Mouse (Mus musculus) effector memory CD4-positive, alpha-beta T cell, adult 5 months (primary cell): ENCODE data around the gene Neurl2. TPM values are rescaled to one million over a fixed set of nuclear protein-coding genes. Genes with fewer than 3 reads are reported as not detected.

ENCODE experiments used
- polyA plus RNA-seq: library from polyadenylated mRNA; unstranded; fragments of 100-300 nt; shearing (Covaris generic); gene quantifications from one replicate; pipeline ENCODE4 v1.2.1, GENCODE M21; 2017

Neurl2 gene
- 0.77 TPM for polyA plus RNA-seq

DNA sequence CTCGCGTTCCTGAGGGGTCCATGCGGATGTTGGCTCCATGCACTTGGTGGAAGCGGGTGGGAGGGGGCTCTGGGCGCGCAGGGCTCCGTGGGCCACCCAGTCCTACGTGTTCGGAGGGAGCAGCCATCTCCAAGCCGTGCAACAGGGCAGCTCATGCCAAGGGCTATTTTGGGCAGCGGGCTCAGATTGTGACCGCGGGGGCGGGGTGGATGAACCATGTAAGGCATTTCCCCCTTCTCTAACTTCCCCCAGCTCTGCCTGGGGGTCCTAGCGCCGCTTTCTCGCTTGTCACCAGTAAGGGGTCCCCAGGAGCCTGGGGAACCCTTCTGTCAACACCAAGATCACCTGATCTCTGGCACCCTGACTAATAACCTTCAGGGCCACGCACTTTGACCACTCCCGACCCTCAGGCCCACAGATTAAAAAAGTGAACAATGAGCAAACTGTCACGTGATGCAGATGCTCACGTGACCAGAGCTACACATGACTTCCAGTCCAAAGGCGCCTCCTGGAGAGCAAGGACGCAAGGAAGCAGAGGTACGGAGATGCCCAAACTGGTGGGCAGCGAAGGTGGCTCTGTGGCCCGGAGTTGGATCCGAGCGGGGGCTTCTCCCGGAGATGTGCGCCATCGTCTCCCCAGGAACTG, at the start of gene Neurl2:
Gene Neurl2 (minus strand): TSS at position 143 of the 646 bp plus-strand sequence.

DNA sequence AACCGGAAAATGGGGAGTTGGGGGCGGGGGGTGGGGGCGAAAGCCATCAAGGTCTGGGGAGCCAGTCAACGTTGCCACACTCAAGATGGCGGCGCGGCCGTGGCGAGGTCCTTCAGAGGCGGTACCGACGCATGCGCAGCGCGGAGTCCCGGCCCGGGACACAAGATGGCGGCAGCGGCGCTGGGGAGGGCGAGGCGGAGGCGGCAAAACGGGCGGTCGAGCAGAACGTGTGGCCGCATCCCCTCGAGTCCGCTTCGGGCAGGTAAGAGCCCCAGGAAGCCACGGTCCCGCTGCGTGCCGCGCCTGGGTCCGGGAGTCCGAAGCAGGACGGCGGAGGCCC, 45.9 kb upstream of the Neurl2 start, which contains the start of gene Pcif1:
Gene Pcif1 (plus strand): TSS at position 77 of the 340 bp plus-strand sequence.

DNA sequence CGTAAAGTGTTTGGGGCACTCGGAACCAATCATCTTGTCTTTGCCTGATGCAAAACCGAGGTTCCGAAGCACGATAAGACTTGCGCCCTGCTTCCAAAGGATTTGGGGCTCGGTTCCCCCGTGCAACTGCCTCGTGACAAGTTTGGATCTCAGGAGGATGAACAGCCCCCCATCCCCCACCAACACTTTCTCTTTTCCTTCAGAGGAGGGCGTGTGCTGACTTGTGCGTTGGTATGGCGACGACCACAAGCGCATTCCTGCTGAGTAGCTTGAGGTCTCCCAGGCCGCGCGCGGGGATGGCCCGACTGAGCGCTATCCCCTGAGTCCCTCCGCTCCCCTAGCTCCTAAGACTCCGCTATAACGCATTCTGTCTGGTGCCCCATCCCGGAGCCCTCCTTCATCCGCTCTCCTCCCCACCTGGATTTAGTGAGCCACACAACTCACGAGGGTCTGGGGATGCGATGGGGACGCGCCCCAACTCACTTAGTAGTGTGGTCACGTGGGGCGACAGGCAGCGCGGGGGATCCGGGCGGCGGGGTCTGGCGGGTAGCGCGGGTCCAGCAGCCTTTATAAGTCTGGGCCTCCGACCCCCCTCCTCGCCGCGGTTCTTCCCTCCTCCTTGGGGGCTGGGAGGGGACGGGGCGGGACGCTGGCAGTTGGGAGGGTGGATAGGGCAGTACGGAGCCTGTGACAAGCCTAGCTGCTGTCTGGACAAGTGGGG, 24.0 kb upstream of the Neurl2 start, which contains the start of gene Pltp:
Gene Pltp (minus strand): TSS at position 611 of the 721 bp plus-strand sequence.

DNA sequence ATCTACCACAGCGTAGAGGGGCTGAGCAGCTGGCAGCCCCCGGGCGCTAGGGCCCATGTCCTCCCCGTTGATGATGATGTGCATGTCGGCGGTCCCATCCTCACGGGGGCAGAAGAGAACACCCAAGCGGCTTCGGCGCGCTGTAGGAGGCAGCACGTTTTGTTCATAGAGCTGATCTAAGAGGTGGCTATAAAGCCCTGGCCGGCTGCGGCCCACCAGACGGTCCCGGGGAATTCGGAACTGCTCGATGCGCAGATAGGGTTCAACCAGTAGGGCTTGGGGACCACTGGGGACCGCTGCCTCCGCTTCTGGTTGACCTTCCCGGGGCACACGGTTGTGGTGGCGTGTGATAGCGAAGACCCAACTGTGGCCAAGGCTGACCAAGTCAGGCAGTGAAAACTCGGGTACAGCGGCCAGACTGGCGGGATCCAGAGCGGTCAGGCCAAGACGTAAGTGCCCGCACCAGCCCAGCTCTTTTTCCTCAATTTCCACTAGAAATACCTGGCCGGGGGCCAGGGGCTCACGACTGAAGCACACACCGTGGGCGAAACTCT, 431 bp downstream of the Neurl2 start, which contains the start of gene Ctsa:
Gene Ctsa (plus strand): TSS at position 126 of the 554 bp plus-strand sequence.

DNA sequence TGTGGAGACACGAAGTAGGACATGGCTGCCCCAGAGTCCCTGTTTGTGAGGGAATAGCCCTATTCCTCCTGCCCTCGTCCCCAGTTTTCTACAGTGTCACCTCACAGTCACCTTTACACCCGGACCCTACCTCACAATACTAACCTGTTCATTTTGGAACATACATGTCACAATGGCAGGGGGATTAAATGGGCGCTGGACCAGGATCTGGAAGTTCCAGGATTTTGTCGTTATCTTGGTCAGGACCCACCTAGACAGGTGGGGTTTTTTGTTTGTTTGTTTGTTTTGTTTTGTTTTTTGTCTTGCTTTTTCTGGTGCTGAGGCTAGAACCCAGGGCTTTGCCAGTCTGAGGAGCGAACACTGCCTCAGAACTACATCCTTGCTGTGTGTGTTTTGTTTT, 4.8 kb downstream of the Neurl2 start, which contains the start of gene Spata25:
Gene Spata25 (minus strand): TSS at position 101 of the 400 bp plus-strand sequence.

DNA sequence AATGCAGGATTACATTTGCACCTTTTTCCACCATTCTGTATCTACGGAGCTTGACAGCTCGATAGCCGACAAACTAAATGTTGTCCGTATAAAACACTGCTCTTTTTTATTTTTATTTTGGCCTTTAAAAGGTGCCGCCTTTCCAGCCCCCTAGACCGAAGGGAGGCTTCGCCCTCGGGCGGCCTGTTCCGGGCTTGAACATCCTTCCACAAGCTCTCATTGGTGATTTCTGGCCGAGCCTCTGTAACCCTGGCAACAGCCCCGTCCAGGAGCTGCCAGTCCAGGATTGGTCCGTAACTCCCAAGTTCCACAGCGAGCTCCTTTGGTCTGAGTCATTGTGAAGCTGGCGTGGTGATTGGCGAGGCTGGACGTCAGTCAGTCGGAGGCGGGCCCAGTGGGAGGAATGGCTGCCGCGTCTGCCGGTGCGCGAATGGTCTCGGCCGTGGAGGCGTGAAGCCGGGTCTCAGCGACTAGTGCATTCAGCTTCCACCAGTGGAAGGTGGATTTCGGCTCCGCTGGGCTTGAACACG, 10.6 kb downstream of the Neurl2 start, which contains the start of gene Zswim1:
Gene Zswim1 (plus strand): TSS at position 51 of the 530 bp plus-strand sequence.

DNA sequence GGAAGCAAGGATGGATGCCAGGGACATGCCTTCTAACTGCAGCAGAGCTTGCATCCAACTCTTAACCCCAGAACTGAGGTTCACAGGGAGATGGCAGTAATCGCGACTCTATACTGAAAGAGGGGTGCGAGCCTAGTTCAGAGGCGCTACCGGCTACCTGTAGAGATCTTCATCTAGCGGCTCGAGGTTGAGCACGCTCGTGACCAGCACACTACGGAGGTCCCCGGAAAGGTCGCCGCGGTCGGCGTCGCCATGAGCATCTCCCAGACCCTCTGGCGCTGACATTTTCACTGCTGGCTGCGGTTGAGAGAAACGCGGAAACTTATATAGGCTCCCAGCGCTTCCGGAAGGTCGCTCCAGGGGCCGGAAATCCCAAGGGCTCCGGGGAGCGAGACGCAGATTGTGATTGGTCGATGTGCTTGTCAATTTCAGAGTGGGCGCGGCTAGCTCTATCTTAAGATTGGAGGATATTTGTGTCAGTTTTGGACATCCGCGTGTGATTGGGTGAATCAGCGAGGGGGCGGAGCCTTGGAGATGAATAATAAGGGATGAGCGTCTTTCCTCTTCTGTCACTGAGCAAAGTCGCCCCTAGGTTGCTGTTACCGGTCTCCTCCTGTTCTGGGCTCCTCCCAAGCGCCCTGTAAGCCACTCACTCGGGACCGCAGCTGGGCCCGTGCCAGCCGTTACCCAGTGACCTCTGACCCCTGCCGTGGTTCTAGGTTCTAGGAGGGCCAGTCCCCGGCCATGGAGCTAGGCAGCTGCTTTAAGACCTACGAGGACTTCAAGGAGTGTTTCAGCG, 28.5 kb downstream of the Neurl2 start, which contains the start of the genes Acot8 and Zswim3:
Gene Acot8 (minus strand): TSS at position 350 of the 799 bp plus-strand sequence.
Gene Zswim3 (plus strand): TSS at position 566 of the 799 bp plus-strand sequence.

DNA sequence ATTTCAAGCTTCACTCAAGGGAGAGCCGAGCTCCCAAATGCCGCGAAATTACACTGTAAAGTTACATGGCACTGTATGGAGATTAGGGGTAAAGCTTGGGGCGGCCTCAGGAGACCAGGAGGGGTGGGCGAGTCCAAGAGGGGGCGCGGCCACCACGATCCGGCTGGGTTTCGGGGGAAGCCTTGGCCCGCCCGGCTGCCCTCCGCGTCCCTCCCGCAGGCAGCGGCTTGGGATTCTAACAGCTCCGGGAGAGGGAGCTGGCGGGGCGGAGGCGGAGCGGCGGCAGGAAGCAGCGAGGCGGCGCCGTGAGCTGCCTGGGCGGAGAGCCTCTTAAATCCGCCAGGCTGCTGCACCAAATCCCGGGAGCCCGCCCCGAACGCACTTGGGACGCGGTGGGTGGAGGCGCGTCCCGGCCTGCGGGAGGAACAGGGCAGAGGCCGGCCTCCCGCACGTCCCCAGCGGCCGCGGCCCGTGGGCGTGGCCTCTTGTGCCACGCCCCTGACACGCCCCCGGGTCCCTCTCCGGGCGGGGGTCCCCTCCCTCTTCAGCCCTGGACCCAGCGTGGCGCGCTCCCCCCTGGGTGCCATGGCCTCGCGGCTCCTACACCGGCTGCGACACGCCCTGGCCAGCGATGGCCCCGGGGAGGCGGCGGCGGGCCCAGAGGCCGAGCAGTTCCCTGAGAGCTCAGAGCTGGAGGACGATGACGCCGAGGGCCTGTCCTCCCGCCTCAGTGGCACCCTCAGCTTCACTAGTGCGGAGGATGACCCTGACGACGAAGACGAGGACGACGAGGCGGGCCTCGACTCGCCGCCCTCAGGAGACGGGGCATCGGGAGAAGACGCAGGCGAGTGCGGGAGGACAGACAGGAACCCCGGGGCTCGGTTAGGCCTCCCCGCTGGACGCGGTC, 47.5 kb downstream of the Neurl2 start, which contains the start of gene Snx21:
Gene Snx21 (plus strand): TSS at position 343 of the 907 bp plus-strand sequence.

Other genes with a start within 250 kb of the Neurl2 start
- not detected for gene Wfdc6a, start 248.0 kb downstream of the Neurl2 start, polyA plus RNA-seq
- gene Eppin, start 239.9 kb downstream of the Neurl2 start, polyA plus RNA-seq: not detected
- not detected for gene Wfdc6b, start 219.9 kb downstream of the Neurl2 start, polyA plus RNA-seq
- not detected for gene Wfdc8, start 219.8 kb downstream of the Neurl2 start, polyA plus RNA-seq
- not detected for gene Wfdc16, start 194.7 kb downstream of the Neurl2 start, polyA plus RNA-seq
- gene Wfdc10, start 177.4 kb downstream of the Neurl2 start, polyA plus RNA-seq: not detected
- not detected for gene Wfdc9, start 176.9 kb downstream of the Neurl2 start, polyA plus RNA-seq
- not detected for gene Wfdc11, start 159.4 kb downstream of the Neurl2 start, polyA plus RNA-seq
- gene Wfdc13, start 148.3 kb downstream of the Neurl2 start, polyA plus RNA-seq: not detected
- gene Spint4, start 135.0 kb downstream of the Neurl2 start, polyA plus RNA-seq: not detected
- not detected for gene Spint5, start 118.2 kb downstream of the Neurl2 start, polyA plus RNA-seq
- 0.31 TPM for gene Wfdc3, start 87.5 kb downstream of the Neurl2 start, polyA plus RNA-seq
- 53.3 TPM for gene Dnttip1, start 87.5 kb downstream of the Neurl2 start, polyA plus RNA-seq
- 0.85 TPM for gene Ube2c, start 63.6 kb downstream of the Neurl2 start, polyA plus RNA-seq
- not detected for gene Tnnc2, start 53.5 kb downstream of the Neurl2 start, polyA plus RNA-seq
- gene Snx21, start 47.6 kb downstream of the Neurl2 start, polyA plus RNA-seq: 3.2 TPM
- gene Acot8, start 28.6 kb downstream of the Neurl2 start, polyA plus RNA-seq: 27.0 TPM
- 3.1 TPM for gene Zswim3, start 28.4 kb downstream of the Neurl2 start, polyA plus RNA-seq
- gene Zswim1, start 10.8 kb downstream of the Neurl2 start, polyA plus RNA-seq: 14.0 TPM
- not detected for gene Spata25, start 4.9 kb downstream of the Neurl2 start, polyA plus RNA-seq
- 127 TPM for gene Ctsa, start 583 bp downstream of the Neurl2 start, polyA plus RNA-seq
- 5.0 TPM for gene Pltp, start 24.3 kb upstream of the Neurl2 start, polyA plus RNA-seq
- gene Pcif1, start 45.8 kb upstream of the Neurl2 start, polyA plus RNA-seq: 133 TPM
- gene Zfp335, start 78.3 kb upstream of the Neurl2 start, polyA plus RNA-seq: 40.2 TPM
- gene Mmp9, start 107.3 kb upstream of the Neurl2 start, polyA plus RNA-seq: 3.1 TPM
- gene Slc12a5, start 127.3 kb upstream of the Neurl2 start, polyA plus RNA-seq: 0.54 TPM
- gene Ncoa5, start 201.4 kb upstream of the Neurl2 start, polyA plus RNA-seq: 36.7 TPM
- not detected for gene Cd40, start 222.2 kb upstream of the Neurl2 start, polyA plus RNA-seq